Mouse (Mus musculus) limb, embryonic 11.5 days (tissue): ENCODE measurements around the gene Pcbp1. TPM values are rescaled to one million over a fixed set of nuclear protein-coding genes. Genes with fewer than 3 reads are reported as not detected.
"Not testable (repeated sequence)": the region's sequence is repeated elsewhere in the genome, so short reads cannot be mapped to it uniquely, and the experiment has no call there.

Source experiments
- ATAC-seq: fragments of 200-750 bp; cut with Nextera tagmentation; 2 replicates; pipeline ENCODE4 v1.8.0; 2017; ENCODE audit warnings: low read depth; ENCODE audit not compliant: insufficient number of reproducible peaks, low FRiP score, low TSS enrichment
- DNase-seq: peaks from one replicate; pipeline ENCODE4 v3.0.0-alpha.2; 2015; ENCODE audit warnings: low spot score
- H3K27ac ChIP-seq: fragments of 300-500 bp; sonication (generic); replicated peaks from 2 replicates; pipeline ENCODE4 v1.5.1; 2014; ENCODE audit warnings: low read depth, mild to moderate bottlenecking, low read length
- H3K27me3 ChIP-seq: fragments of 300-500 bp; sonication (generic); 2 replicates; pipeline ENCODE4 v1.6.1; 2014; ENCODE audit warnings: mild to moderate bottlenecking, low read length, mixed read lengths; ENCODE audit not compliant: control insufficient read depth, insufficient read depth
- H3K36me3 ChIP-seq: fragments of 300-500 bp; sonication (generic); 2 replicates; pipeline ENCODE4 v1.6.1; 2014; ENCODE audit warnings: mild to moderate bottlenecking, low read length, moderate library complexity, mixed read lengths; ENCODE audit not compliant: control insufficient read depth, insufficient read depth
- H3K4me1 ChIP-seq: fragments of 300-500 bp; sonication (generic); 2 replicates; pipeline ENCODE4 v1.6.1; 2014; ENCODE audit warnings: low read length, mixed read lengths; ENCODE audit not compliant: control insufficient read depth, insufficient read depth
- H3K4me2 ChIP-seq: fragments of 300-500 bp; sonication (generic); 2 replicates; pipeline ENCODE4 v1.6.1; 2014; ENCODE audit warnings: low read depth, mild to moderate bottlenecking, moderate library complexity; ENCODE audit not compliant: severe bottlenecking
- H3K4me3 ChIP-seq: fragments of 300-500 bp; sonication (generic); 2 replicates; pipeline ENCODE4 v1.5.1; 2014; ENCODE audit warnings: low read depth, low read length
- H3K9ac ChIP-seq: fragments of 300-500 bp; sonication (generic); 2 replicates; pipeline ENCODE4 v1.6.1; 2014; ENCODE audit warnings: mild to moderate bottlenecking, low read length
- H3K9me3 ChIP-seq: fragments of 300-500 bp; sonication (generic); 2 replicates; pipeline ENCODE4 v1.6.1; 2016; ENCODE audit warnings: low read length; ENCODE audit not compliant: control insufficient read depth
- WGBS: fragments of 180-500 bp; shearing (Covaris S2); extraction: QIAGEN DNeasy Blood & Tissue Kit; methylation state at CpG from one replicate; pipeline ENCODE4 v1.1.7; 2014; 5-methylcytosine and 5-hydroxymethylcytosine counted together
- polyA plus RNA-seq: library from polyadenylated mRNA; unstranded; fragments of >200 nt; fragmentation: Nextera tagmentation; extraction: Ambion mirVana; gene quantifications from 2 replicates; pipeline ENCODE4 v1.2.1, GENCODE M21; 2014

The Pcbp1 gene
- polyA plus RNA-seq, 1 experiment from 2014 or later = 499 TPM

- DNase-seq = no peak
- Histone ChIP-seq H3K36me3 (no peaks in the 10 kb centered on the region), H3K4me2 (no peak overlapping the region), H3K4me3 (no peak overlapping the region), H3K27me3 (no peaks in the 10 kb centered on the region), H3K9ac (no peak overlapping the region), H3K27ac (no peak overlapping the region), H3K4me1 (peaks cover 12% of the 10 kb centered on the region; the same call in 1 of the 2 replicates), H3K9me3 (no peaks in the 10 kb centered on the region)
- no peak for ATAC-seq
- WGBS = 91% methylated on average over 7 of the region's 7 CpGs
These were observed 31.4 kb downstream of the Pcbp1 start for GRCm38 (mm10) chr6:86494767-86495166.

DNA sequence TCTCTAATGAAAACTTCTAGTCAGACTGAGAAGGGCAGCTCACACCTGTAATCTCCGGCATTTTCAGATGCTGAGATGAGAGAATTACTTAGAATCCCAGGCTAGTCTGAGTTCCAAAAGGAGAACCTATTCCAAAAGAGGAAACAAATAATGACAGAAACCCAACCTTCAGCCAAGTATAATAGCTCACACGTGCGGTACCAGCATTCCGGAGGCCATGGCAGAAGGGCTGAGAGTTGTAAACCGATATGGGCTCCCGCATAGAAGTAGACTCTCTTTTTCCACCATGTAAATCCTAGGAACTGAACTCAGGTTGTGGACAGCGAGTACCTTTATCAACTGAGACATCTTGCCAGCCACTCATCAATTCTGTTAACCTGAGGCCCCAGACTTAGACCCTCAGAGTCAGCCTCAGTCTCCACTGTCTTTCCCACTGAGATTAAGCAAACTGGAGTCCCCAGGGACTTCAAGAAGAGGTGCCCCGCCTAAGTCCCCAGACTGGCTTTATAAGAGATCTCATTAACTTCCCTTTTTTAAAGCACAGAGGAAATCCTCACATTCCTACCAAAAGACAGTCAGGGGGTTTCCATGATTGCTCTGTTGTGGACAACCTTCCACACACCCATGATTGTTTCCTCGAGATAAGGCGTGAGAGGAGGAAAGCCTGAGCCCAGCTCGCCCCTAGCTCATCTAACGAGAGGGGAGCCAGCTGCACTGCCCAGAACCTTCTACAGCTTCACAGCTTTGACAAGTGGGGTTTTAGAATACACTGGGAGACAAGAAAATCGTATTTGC, 32.5 kb downstream of the Pcbp1 start:
- DNase-seq (no peak), ATAC-seq (no peak)
- Histone ChIP-seq H3K27me3 (no peaks in the 10 kb centered on the region), H3K27ac (no peak overlapping the region), H3K9ac (no peak overlapping the region), H3K36me3 (no peaks in the 10 kb centered on the region), H3K4me2 (no peak overlapping the region), H3K4me1 (peaks cover 12% of the 10 kb centered on the region; the same call in 1 of the 2 replicates), H3K4me3 (no peak overlapping the region), H3K9me3 (no peaks in the 10 kb centered on the region)
- WGBS = 70% methylated on average over 13 of the region's 13 CpGs

- H3K27me3 ChIP-seq = not testable (repeated sequence)
- WGBS = 93% methylated on average over 8 of the region's 8 CpGs
- peaks cover 12% of the 10 kb centered on the region for H3K4me1 ChIP-seq
These were observed 35.7 kb downstream of the Pcbp1 start for GRCm38 (mm10) chr6:86490413-86490812.

GRCm38 (mm10) chr6:86489945-86490344, 36.2 kb downstream of the Pcbp1 start:
- no peak for DNase-seq
- Histone ChIP-seq H3K9ac (no peak overlapping the region), H3K4me2 (no peak overlapping the region), H3K27ac (no peak overlapping the region), H3K9me3 (no peaks in the 10 kb centered on the region), H3K4me1 (peaks cover 12% of the 10 kb centered on the region), H3K4me3 (no peak overlapping the region), H3K27me3 (no peaks in the 10 kb centered on the region), H3K36me3 (no peaks in the 10 kb centered on the region)
- ATAC-seq = no peak
- WGBS = 96% methylated on average over 2 of the region's 2 CpGs

More at GRCm38 (mm10) chr6:86490413-86490812, 35.7 kb downstream of the Pcbp1 start:
- H3K27ac ChIP-seq, H3K36me3 ChIP-seq, H3K4me2 ChIP-seq, DNase-seq, H3K4me3 ChIP-seq, H3K9ac ChIP-seq, H3K9me3 ChIP-seq, ATAC-seq: not testable (repeated sequence)

DNA sequence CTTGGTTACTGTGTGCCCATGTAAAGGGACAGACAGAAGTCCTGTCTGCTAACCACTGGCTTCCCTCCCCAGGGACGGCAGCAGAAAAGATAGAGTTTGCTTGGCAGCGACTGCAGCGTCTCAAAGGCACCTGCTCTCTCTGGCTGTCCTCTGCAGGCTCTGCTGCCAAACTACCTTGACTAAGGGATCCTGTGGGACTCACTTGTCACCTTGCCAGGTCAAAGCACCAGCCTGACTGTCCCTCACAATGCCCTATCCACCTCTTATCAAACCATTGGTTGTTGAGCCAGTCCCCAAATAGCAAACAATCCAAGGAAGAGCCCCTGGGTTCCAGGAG, 38.0 kb downstream of the Pcbp1 start:
- Histone ChIP-seq H3K4me2 (no peak overlapping the region), H3K4me3 (no peak overlapping the region), H3K27ac (peak overlapping the region; percentile 91), H3K36me3 (no peaks in the 10 kb centered on the region), H3K4me1 (peaks cover 8% of the 10 kb centered on the region; the same call in 1 of the 2 replicates), H3K9ac (peak overlapping the region; percentile 66), H3K9me3 (no peaks in the 10 kb centered on the region), H3K27me3 (no peaks in the 10 kb centered on the region)
- no peak for DNase-seq
- ATAC-seq = no peak
- 61% methylated on average over 3 of the region's 3 CpGs for WGBS

GRCm38 (mm10) chr6:86487358-86488148, 38.6 kb downstream of the Pcbp1 start:
- peak overlapping the region; percentile 10; the same call in 1 of the 2 replicates for H3K4me2 ChIP-seq

GRCm38 (mm10) chr6:86485943-86486640, 40.0 kb downstream of the Pcbp1 start:
- Histone ChIP-seq H3K9me3 (no peaks in the 10 kb centered on the region), H3K36me3 (no peaks in the 10 kb centered on the region), H3K4me1 (peaks cover 8% of the 10 kb centered on the region; the same call in 1 of the 2 replicates), H3K9ac (no peak overlapping the region), H3K4me2 (no peak overlapping the region), H3K4me3 (no peak overlapping the region), H3K27ac (no peak overlapping the region), H3K27me3 (no peaks in the 10 kb centered on the region)
- DNase-seq (no peak), ATAC-seq (no peak)
- WGBS = 90% methylated on average over 7 of the region's 7 CpGs

More at GRCm38 (mm10) chr6:86487358-86488148, 38.6 kb downstream of the Pcbp1 start:
- ATAC-seq = peak; percentile 83
- Histone ChIP-seq H3K4me3 (no peak overlapping the region), H3K36me3 (no peaks in the 10 kb centered on the region), H3K9me3 (no peaks in the 10 kb centered on the region), H3K4me1 (peaks cover 8% of the 10 kb centered on the region; the same call in 1 of the 2 replicates), H3K27ac (peak overlapping the region; percentile 91), H3K9ac (peak overlapping the region; percentile 66), H3K27me3 (no peaks in the 10 kb centered on the region)
- 14% methylated on average over 24 of the region's 24 CpGs for WGBS
- peak; percentile 79 for DNase-seq

GRCm38 (mm10) chr6:86481871-86482270, 44.2 kb downstream of the Pcbp1 start:
- Histone ChIP-seq H3K4me1 (peaks cover 20% of the 10 kb centered on the region), H3K4me2 (no peak overlapping the region), H3K36me3 (no peaks in the 10 kb centered on the region), H3K9ac (no peak overlapping the region), H3K9me3 (no peaks in the 10 kb centered on the region), H3K27ac (no peak overlapping the region), H3K4me3 (no peak overlapping the region), H3K27me3 (no peaks in the 10 kb centered on the region)
- WGBS = 90% methylated on average over 5 of the region's 5 CpGs
- ATAC-seq (no peak), DNase-seq (no peak)
